Mouse (Mus musculus) common myeloid progenitor, adult 5-6 weeks (primary cell): ENCODE results near the gene Pacsin2. TPM values are rescaled to one million over a fixed set of nuclear protein-coding genes. Genes with fewer than 3 reads are reported as not detected.
"Not testable (repeated sequence)": the region's sequence is repeated elsewhere in the genome, so short reads cannot be mapped to it uniquely, and the experiment has no call there.

Experiments
- ATAC-seq: replicated peaks from 2 replicates; pipeline ENCODE4 v1.8.0; 2016; ENCODE audit warnings: low read depth, mild to moderate bottlenecking, moderate TSS enrichment, inconsistent platforms; ENCODE audit not compliant: poor library complexity, severe bottlenecking
- total RNA-seq: library from RNA; stranded (forward); fragments of 200-1000, 187-1606 nt; gene quantifications from 2 replicates; pipeline ENCODE4 v1.2.3, GENCODE M21; 2017

Pacsin2 gene
- total RNA-seq, 1 experiment from 2014 or later: 98.3 TPM

DNA sequence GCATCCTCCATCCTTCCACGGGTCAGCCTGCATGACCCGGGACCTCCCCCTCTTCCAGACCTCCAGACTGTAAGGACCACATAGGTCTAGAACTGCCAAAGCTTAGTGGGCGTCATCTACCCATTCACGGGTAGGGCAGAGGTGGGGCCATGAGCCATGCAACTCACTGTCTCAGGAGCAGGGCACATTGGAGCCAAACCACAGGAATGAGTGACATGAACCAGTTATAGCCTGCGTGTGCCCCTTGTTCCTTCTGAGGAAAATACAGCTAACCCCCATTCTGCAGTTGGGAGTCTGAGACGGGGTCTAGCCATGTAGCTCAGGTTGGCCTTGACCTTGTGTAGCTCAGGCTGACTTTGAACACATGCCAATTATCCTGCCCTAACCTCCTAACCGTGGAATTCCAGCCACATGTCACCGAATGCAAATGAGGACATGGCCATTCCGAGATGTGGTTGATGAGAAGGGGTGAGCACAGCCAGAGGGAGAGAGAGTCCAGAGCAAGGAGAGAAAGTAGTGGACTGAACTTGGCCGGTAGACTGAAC lies 16.9 kb upstream of the Pacsin2 start:
- ATAC-seq: no peak

DNA sequence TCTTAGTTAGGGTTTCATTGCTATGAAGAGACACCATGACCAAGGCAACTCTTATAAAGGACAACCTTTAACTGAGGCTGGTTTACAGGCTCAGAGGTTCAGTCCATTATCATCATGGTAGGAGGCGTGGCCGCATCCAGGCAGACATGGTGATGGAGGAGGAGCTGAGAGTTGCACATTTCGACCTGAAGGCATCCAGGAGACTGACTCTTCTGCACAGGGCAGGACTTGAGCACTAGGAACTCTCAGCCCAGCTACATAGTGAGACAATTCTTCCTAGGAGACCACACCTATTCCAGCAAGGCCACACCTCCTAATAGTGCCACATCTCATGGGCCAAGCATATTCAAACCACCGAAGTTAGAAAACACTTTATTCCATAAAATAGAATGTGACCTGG lies 15.4 kb upstream of the Pacsin2 start:
- no peak for ATAC-seq

DNA sequence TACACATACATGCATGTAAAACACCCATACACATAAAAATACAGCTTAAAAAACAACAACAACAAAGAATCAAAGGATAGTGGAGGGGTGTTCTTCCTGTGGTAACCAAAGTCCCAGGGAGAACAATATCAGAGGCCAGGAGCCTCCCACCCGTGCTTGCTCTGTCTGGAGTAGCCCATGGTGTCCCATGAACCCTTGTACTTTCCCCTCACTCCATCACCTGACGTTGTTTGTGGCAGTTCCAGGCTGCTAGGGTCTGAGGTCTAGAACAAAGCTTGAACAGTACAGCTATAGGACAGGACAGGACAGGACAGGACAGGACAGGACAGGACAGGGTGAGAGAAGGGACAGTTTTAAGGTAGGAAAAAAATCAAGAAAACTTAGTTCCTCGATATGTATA lies 13.7 kb upstream of the Pacsin2 start:
- no peak for ATAC-seq

DNA sequence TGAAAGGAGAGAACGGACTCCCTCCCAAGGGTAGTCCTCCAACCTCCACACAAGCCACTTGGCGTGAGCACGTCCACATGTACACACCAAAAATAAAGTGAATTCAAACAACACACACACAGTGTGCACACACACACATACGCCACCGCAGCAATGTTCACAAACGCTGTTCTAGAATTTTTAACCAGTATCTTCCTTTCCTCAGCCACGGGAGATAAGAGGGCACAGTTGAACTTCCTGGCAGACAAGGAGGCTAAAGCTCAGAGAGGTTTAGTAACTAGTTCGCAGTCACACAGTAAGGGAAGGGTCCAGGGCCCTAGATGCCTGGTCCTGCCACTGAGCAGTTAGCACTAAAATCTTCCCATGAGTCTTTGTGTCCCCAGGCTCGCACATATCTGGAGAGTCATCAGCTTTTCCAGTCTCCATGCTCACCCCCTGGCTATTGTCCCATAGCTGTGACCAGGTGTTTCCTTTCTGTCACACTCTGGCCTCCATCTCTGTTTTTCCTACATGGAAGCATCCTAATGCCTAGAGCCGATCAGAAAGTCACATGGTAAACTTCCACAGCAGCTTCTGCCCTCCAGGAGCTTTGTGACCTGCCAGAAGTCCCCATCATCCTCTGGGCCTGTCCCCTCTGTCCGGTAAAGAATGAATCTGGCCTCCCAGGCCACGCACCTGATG lies 12.3 kb upstream of the Pacsin2 start:
- ATAC-seq: no peak

DNA sequence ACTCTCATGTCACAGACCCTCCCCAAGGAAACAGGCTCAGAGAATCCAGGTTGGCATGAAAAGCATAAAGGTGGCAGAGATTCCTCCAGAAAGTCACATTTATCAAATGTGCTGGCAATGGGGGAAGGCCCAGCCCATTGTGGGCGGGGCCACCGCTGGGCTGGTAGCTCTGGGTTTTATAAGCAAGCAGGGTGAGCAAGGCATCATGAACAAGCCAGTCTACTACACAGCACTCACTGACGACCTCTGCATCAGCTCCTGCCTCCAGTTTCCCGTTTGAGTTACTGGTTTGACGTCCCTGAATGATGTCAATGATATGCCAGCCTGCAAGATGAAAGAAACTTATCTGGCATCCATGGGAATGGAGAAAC lies 10.0 kb upstream of the Pacsin2 start:
- ATAC-seq: peak; percentile 51; the same call in 1 of the 2 replicates

DNA sequence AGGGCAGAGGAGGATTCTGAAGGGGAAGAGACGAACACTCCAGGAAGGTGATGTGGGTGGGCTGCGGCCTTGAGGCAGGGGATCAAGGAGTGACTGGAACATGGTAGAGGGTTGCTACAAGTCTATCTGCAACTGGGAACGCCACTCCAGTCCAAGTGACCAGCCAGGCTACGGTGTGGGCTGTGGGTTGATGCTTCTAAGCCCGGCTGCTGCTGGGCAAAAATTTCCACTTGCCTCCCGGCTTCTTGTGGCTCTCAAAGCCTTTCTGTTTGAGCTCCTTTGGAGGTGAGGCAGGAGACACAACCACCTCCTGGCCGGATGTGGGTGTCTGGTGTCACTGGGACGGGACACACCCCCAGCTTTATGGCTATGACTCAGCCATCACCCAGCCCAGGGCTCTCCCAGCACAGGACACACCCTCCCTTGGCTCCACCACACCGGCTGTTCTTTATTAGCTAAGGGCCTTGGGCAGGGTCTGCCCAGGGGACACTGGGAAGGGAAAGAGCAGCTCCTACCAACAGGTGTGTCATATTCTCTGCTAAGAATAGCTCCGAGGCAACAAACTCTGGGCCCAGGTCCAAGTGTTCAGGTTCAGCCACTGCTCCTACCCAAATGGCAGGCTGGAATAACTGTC lies 9.5 kb upstream of the Pacsin2 start:
- peak; percentile 94 for ATAC-seq

DNA sequence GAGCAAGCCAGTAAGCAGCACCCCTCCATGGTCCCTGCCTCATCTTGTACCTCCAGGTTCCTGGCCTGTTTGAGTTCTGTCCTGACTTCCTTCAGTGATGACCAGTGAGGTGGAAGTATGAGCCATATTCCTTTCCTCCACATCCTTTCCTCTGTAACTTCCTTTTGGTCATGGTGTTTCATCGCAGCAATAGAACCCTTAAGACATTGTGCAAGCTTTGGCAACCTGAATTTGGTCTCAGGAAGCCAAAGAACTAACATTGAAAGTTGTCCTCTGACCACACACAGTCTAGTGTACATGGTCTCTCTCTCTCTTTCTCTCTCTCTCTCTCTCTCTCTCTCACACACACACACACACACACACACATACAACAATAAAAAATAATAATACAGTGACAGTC lies 8.8 kb upstream of the Pacsin2 start:
- ATAC-seq: no peak

DNA sequence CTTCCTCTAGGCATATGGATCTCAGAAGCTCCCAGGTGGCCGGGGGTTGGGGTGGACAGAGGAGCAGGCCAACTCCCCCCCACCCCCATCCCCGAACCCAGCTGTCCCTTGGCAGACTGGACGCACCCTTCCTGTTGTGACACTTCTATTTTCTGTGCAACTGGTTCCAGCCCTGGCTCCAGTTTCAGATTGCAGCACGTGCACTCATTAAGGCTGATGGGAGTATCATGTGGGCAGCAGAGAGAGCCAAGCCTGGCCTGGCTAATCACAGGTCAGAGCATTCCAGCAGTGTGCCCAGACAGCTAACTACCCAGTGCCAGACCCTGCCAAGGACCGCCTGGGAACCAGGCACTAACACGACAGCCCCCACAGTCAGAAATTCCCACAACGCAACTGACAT lies 7.1 kb upstream of the Pacsin2 start:
- ATAC-seq: no peak

DNA sequence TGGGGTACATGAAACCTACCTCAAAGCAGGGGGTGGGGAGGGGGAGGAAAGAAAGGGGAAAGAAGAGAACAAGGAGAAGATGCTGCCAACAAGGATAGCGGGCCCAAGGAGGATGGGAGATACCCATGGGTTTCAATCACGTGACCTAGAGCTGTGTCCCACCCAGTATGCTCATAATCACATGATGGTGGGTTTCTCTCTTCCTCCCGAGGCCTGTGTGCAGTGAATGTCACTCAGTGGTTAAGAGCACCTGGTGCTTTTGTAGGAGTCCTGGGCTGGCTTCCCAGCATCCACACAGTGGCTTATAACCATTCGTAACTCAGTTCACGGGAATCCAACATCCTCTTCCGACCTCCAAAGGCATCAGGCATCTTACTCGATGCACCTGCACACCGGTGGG lies 6.0 kb upstream of the Pacsin2 start:
- ATAC-seq: no peak

DNA sequence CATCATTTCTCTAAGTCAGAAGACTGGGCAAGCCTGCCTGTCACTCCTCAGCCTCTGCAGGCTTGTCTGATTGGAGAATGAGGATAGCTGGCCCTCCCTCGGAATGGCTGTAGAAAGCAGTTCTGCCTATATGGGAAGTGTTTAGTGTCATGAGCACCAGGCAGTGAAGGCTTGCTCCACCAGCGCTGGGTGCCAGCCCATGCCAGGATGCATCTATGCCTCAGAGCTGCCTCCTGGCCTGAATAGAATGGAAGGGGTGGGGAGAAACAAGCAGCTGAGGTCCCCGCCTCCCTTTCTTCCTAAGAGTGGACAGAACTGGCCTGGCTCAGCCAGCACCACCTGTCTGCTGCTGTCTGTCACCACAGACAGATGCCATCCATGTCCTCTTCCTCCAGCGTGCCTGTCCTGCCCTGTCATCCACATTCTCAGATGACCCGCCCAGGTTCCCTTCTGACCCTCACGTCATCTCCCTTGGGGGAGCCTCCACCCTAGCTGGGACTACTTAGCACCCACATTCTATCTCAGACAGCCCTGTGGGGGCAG lies 4.9 kb upstream of the Pacsin2 start:
- ATAC-seq: no peak

DNA sequence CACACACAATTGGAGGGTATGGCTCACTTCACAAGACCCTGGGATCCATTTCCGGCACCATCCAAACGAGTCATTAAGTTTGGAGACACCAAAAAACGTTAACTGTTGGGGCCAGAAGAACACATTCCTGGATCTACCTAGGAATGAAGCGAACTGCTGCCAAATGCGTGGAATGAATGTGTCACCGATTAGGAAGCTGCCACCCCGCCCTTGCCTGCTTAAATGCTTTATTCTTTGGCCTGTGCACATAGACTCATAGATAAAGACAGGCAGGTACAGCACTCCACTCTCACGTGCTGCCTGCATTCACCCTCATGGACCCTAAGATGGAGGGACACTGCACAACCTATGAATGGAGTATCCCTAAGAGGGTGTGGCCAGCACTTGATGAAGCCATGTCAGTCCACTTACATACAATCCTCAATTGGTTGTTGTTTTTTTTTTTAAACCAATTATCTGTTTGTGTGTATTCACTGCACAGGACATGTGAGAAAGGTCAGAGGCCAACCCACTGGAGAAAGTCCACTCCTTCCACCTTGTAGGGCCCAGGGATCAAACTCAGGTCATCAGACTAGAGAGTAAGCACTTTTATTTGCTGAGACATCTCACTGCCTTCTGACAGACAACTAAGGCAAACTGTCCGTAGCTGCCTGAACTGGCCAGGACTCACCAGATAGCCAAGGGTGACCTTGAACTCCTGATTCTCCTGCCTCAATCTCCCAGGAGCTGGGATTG lies 3.0 kb upstream of the Pacsin2 start:
- ATAC-seq: no peak

DNA sequence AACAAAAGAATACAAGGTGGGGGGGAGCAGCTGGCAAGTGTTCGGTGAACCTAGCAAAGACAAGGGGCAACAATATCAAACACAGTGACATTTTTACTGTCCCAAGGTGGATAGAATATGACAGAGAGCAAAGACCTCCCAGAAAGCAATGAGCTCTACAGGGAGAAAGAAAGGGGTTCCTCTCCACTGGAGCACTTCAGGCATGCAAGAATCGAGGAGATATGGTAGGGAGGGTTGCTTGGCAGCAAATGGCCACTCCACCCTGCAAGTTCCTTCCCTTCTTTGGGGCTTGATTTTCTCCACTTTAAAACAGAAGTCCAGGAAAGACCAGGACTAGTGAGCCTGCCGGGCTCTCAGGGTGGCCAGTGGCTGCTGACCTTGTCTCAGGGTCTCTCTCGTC lies 1.9 kb upstream of the Pacsin2 start:
- no peak for ATAC-seq

DNA sequence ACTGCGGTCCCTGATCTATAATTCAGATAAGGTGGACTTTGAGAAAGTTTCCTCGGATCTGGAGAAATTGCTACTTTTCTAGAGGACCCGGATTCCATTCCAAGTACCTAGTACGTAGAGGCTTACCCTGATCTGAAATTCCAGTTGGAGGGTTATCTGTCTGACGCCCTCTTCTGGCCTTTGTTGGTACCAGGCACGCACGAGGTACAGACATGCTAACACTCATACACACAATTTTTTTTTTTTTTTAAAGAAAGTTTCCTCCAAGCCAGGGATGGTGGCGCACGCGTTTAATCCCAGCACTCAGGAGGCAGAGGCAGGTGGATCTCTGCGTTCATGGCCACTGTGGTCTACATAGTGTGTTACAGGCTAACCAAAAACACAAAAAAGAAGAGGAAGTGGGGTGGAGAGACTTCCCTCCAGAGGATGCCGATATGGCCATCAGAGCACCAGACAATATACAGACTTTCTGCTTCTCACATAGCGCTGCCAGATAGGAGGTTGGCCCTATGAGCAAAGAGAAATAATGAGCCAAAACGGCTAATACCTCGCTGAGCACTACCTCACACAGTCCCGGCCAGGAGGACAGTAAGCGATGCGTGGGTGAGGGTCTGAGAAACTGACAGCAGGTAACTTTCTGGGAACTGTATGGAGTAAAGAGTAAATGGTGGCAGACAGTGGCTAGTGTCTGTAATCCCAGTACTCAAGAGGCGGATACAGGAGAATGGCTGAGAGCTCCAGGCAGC lies 672 bp upstream of the Pacsin2 start:
- ATAC-seq: peak; percentile 20

DNA sequence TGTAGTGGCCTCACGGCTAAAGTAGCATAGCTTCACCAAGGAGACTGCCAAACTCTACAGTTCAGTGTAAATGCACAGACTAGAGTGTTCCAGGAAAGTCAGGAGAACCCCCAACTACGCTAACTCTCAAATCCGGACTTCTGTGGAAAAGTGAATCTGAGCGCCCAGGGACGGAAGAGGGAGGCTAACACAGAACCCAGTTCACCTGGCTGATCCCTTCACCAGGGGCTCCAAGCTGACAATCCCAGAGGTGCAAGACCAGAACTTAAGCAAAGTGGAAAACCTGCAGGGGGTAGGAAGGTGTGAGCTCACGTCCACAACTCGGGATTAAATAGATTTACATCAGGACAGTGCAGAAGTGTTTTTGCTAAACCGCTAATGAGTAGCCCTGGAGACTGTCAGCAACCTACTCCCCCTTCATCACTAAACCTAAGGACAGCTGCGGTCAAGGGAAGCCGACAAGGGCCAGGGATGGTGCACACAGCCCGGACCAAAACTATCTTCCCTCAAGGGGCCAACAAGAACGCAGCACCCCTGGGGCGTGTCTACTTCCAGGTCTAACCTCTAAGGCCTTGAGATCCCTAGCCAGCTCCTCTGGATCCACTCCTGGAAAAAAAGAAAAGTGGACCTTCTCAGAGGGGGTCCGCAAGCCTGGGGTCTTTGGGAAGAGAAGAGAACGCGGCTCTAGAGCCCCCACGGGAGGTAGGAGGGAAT lies 880 bp downstream of the Pacsin2 start:
- peak; percentile 12 for ATAC-seq

DNA sequence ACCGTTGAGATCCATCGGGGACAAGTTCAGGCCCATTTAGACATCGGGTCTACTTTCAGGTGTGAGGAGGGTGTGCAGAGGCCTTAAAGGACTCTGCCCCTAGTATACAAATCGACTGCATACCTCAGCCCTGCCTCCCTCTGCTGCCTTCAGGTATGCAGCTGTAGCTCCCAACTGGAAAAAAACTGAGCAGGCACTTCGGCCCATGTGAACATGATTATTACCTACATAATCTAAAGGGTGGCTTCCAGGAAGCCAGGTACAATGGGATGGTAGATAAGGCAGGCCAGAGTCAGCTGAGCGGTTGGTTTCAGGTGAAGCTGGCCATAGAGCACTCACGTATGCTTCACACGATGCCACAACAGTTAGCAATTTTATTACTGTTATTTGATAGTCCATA lies 2.1 kb downstream of the Pacsin2 start:
- not testable (repeated sequence) for ATAC-seq

DNA sequence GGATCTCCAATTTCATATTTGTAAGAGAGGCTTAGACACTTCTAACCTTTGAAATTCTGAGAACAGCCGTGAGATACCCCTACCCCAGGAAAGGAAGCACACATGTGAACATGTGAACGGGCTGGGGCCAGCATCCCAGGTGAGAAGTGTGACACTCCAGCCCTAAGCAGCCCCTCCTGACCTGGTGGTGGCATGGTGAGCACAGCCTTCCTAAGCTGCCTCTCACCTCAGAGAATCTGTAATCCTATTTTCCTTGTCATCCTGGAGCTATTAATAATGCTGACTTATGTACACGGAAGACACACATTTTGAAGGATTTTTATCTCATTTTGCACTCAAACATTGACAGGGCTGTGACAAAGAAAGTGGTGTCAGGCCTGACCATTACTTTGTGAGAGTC lies 3.5 kb downstream of the Pacsin2 start:
- no peak for ATAC-seq

DNA sequence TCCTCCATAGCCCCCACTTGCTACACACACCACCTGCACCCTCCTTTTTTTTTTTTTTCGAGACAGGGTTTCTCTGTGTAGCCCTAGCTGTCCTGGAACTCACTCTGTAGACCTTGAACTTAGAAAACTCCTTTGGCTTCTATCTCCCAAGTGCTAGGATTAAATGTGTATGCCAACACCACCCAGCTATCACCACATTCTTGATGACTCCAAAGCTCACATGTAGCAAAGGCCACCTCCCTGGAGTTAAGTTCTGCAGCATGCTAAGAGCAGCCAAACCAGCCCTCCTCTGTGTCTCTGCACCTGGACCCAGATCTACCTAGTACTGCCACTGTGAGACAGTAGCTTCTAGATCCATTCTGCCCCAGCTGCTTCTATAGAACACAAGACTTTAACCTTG lies 6.9 kb downstream of the Pacsin2 start:
- ATAC-seq: no peak

DNA sequence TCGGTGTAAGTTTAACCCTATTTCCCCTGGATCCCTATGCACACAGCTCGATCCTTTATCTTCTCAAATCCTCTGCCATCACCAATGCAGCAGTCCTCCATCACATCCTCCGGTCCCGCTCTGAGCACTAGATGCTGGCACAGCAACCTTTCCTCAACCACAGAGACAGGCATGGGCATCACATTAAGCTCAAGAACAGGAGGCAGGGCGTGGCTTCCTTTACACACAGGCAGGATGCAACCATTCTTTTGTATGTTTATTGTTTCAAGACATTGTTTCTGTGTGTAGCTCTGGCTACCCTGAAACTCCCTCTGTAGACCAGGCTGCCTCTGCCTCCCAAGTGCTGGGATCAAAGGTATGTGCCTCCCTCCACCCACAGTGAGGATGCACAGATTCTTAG lies 8.8 kb downstream of the Pacsin2 start:
- ATAC-seq: no peak

DNA sequence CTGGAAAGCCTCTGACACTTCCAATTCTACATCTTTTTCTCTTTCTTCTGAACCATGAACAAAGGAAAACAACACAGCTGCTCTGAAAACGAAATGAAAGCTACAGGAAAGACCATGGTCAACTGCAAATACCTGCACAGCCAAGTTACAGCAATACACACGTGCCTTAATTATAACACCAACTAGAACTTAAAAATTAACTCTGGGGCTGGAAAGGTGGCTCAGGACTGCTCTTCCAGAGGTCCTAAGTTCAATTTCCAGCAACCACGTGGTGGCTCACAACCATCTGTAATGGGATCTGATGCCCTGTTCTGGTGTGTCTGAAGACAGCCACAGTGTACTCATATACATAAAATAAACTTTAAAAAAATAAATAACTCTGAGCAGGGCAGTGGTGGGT lies 9.4 kb downstream of the Pacsin2 start:
- no peak for ATAC-seq

DNA sequence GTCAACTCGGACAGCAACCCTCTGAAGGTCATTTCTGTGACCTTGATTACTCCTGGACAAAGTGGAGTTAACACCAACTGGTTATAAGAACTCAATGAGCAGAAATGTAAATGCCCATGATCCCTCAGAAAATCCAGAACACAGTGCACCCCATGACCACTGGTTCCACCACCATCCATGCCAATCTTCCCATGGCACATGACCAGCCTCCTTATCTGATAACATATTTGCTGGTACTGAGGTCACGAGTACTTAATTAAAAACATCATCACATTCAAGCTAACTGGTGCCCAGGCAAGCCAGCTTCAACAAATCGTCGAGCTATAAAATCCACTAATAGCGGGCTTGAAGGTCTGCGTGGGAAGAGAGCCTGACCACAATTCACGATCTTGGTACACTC lies 10.0 kb downstream of the Pacsin2 start:
- ATAC-seq: no peak
